Mouse (Mus musculus): ENCODE data around the gene Fuca1. TPM values are rescaled to one million over a fixed set of nuclear protein-coding genes. Genes with fewer than 3 reads are reported as not detected.
"Not testable (repeated sequence)": the region's sequence is repeated elsewhere in the genome, so short reads cannot be mapped to it uniquely, and the experiment has no call there.

Gene Fuca1
- polyA plus RNA-seq, 1 experiment from 2014 or later, result 52.3 TPM

DNA sequence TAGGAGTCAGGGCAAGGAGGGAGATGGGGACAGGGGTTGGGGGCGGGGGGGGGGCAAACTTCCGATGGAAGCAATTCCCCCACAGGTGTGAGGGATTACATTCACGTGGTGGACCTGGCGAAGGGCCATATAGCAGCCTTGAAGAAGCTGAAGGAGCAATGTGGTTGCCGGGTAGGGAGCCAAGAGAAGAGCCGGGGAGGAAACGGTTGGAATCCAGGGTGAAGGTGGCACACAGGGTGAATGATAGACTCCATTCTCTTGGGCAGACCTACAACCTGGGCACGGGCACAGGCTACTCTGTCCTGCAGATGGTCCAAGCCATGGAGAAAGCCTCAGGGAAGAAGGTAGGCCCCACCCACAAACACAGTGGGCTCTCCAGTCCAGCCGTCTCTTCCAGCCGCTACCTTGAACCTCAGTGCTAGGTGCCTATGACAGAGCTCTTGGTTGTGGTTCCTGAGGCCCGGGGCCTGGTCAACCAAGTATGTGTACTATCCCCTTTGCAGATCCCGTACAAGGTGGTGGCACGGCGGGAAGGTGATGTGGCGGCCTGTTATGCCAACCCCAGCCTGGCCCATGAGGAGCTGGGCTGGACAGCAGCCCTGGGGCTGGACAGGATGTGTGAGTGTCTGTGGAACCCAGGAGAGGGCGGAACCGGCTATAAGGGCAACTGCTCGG is 46.7 kb downstream of the Fuca1 start:
- Histone ChIP-seq H3K9me3 (replicated peaks) (no peaks in the 10 kb centered on the region), H3K27me3 (ENCODE audit: low read depth, poor library complexity, severe bottlenecking) (peaks cover 5% of the 10 kb centered on the region; the same call in 1 of the 2 replicates), H3K4me3 (no peak overlapping the region), H3K4me1 (peaks cover 51% of the 10 kb centered on the region), H3K36me3 (peaks cover 64% of the 10 kb centered on the region), H3K27ac (no peak overlapping the region)
- WGBS, result 92% methylated on average over 18 of the region's 18 CpGs
- no peak for DNase-seq (ENCODE audit: low spot score)

DNA sequence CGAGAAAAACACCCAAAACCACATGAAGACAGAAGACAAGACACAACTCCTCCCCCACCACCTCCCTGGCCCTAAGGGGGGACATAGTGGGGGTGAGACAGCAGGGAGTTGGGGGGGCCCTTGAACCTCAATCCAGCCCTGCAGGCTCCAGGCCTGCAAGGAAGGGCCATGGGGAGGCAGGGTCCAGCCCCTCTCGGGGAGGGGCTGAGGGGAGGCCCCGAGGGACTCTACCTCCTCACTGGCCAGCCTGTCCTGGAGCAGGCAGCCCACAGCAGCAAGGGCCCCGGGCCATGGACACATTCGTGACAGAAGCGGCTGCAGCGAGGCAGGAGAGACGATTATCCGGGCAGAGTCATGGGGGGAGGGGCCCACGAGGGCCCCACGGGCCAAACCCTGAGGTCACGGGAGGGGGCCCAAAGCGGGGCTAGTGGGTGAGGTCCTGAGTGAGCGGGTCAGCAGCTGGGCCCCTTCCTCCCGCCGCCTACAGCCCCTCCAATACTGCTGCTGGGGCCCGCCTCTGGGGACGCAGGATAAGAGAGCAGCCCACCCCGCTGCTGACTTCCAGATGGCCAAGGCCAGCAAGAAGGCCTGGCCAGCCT is 47.8 kb downstream of the Fuca1 start:
- 74% methylated on average over 19 of the region's 19 CpGs for WGBS
- Histone ChIP-seq H3K27ac (peak overlapping the region; percentile 58; the same call in 1 of the 2 replicates), H3K27me3 (ENCODE audit: low read depth, poor library complexity, severe bottlenecking) (peaks cover 5% of the 10 kb centered on the region; the same call in 1 of the 2 replicates), H3K4me1 (peaks cover 50% of the 10 kb centered on the region), H3K9me3 (replicated peaks) (no peaks in the 10 kb centered on the region), H3K4me3 (peak overlapping the region; percentile 11; the same call in 1 of the 2 replicates), H3K36me3 (peaks cover 63% of the 10 kb centered on the region)
- DNase-seq (ENCODE audit: low spot score), result no peak

DNA sequence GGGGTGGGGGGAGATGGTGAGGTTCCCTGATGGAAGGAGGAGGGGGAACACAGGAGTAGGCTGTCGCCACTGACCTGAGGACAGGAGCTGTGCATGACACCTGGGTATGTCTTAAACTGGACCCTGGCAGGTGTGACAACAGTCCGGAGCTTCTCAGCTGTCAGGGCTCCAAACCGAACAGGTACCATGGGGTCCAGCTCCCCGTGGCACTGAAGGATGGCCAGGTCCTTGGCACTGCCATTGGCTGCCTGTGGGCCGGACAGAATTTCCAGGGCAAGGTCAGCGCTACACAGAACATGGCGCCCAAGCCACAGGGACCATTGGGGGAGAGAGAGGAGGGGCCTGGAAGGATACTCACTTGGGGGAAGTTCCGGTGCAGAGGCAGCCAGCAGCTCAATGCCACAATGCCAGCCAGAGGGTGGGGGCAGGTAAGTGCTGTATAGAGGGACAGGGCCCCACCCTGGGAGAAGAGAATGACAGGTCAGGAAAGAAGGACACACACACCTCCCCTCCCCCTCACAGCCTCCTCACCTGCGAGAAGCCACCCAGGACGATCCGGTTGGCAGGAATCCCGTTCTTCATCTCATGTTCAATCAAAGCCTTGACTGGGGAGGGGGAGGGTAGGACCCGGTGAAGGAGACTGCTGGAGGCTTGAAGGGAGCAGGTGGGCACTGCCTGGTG is 48.7 kb downstream of the Fuca1 start:
- H3K36me3 ChIP-seq, result peaks cover 65% of the 10 kb centered on the region
- H3K27me3 ChIP-seq (ENCODE audit: low read depth, poor library complexity, severe bottlenecking), result peaks cover 5% of the 10 kb centered on the region; the same call in 1 of the 2 replicates
- H3K4me1 ChIP-seq, result peaks cover 46% of the 10 kb centered on the region
- 0 out of 2 replicates have a peak overlapping the region, but pooled peaks have one; percentile 58 for H3K27ac ChIP-seq
- no peak overlapping the region for H3K4me3 ChIP-seq
- H3K9me3 ChIP-seq (replicated peaks), result no peaks in the 10 kb centered on the region
- WGBS, result 94% methylated on average over 13 of the region's 13 CpGs
- DNase-seq (ENCODE audit: low spot score), result no peak

DNA sequence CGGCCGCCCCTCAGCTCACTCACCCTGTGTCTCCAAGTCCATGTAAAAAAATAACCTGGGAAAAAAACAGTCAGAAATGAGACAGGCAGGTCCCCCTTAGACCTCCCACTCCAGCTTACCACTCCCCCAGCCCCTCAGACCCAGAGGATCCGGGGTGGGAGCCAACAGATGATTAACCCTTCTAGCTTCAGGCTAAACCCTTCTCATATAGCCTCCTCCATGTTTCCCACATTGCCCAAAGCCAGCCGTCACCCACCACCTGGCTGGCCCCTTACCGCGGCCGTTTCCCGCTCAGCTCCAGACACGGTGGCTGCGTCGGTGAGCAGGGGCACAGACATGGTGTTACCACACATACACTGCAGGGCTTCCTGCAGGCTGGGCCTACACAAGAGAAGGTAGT is 50.0 kb downstream of the Fuca1 start:
- peaks cover 34% of the 10 kb centered on the region for H3K4me1 ChIP-seq
- H3K27ac ChIP-seq, result no peak overlapping the region
- 91% methylated on average over 11 of the region's 11 CpGs for WGBS
- peaks cover 71% of the 10 kb centered on the region for H3K36me3 ChIP-seq
- H3K27me3 ChIP-seq (ENCODE audit: low read depth, poor library complexity, severe bottlenecking), result no peaks in the 10 kb centered on the region
- no peak for DNase-seq (ENCODE audit: low spot score)
- no peak overlapping the region for H3K4me3 ChIP-seq
- H3K9me3 ChIP-seq (replicated peaks), result no peaks in the 10 kb centered on the region

DNA sequence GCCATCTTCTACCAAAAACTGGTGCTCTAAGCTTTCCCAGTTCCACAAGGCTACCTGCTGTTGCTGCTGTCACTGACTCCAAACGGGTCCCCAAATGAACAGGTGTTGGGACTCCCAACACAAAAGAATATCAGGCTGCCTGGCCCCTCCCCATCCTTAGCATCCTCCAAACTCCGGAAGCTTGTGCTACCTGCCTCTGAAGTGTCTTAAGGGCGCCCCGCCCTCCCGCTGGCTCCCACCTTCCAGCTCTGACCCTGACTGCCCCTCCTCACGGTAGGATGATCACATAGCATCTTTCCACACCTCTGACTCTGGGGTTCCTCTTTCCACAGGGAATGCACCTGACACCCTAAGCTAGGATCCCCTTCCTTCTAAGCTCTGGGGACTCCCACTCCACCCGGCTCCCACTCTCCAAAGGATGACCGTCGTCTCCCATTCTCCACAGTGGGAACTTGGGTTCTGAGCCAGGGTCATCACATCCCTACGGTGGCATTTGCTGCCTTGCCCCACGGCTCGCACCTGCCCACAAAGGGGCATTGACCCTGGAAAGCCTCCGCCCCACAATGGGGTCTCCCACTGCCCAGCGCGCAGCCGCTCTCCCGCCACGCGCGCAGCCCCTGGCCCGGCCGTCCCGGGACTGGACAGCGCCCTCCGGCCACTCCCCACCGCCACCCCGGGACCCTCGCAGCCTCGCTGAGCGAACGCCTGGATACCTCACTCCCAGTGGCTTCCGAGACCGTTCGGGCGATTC is 51.4 kb downstream of the Fuca1 start:
- H3K27me3 ChIP-seq (ENCODE audit: low read depth, poor library complexity, severe bottlenecking), result no peaks in the 10 kb centered on the region
- H3K4me1 ChIP-seq, result peaks cover 34% of the 10 kb centered on the region
- H3K36me3 ChIP-seq, result peaks cover 71% of the 10 kb centered on the region
- H3K9me3 ChIP-seq (replicated peaks), result no peaks in the 10 kb centered on the region
- H3K4me3 ChIP-seq, result peak overlapping the region; percentile 98
- WGBS, result 1% methylated on average over 35 of the region's 35 CpGs
- H3K27ac ChIP-seq, result peak overlapping the region; percentile 91
- DNase-seq (ENCODE audit: low spot score), result no peak

DNA sequence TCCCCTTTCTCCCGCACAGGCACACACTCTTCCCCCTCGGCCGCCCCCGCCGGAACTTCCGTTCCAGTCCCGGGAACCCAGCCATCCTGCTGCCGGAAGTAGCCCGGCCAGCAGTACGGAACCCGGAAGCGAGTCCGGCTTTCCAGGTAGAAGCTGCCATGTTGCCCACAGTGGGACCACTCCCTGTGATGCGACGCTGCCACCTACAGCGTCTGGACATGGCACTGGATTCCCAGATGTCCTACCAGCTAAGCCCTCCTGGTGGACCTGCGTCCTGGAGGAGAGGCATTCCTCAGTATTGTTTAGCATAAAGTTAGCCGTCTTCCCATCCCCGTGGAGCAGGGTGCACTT is 52.0 kb downstream of the Fuca1 start, which contains the start of gene Lypla2:
Gene Lypla2 (minus strand): TSS at position 71 of the 351 bp plus-strand sequence.
- no peaks in the 10 kb centered on the region for H3K9me3 ChIP-seq (replicated peaks)
- no peaks in the 10 kb centered on the region for H3K27me3 ChIP-seq (ENCODE audit: low read depth, poor library complexity, severe bottlenecking)
- H3K27ac ChIP-seq, result peak within 1 kb of the TSS; percentile 91
- peak; percentile 89 for DNase-seq (ENCODE audit: low spot score)
- H3K36me3 ChIP-seq, result peaks cover 71% of the 10 kb centered on the region
- WGBS, result 2% methylated on average over 19 of the region's 19 CpGs
- peaks cover 34% of the 10 kb centered on the region for H3K4me1 ChIP-seq
- peak within 1 kb of the TSS; percentile 98 for H3K4me3 ChIP-seq

DNA sequence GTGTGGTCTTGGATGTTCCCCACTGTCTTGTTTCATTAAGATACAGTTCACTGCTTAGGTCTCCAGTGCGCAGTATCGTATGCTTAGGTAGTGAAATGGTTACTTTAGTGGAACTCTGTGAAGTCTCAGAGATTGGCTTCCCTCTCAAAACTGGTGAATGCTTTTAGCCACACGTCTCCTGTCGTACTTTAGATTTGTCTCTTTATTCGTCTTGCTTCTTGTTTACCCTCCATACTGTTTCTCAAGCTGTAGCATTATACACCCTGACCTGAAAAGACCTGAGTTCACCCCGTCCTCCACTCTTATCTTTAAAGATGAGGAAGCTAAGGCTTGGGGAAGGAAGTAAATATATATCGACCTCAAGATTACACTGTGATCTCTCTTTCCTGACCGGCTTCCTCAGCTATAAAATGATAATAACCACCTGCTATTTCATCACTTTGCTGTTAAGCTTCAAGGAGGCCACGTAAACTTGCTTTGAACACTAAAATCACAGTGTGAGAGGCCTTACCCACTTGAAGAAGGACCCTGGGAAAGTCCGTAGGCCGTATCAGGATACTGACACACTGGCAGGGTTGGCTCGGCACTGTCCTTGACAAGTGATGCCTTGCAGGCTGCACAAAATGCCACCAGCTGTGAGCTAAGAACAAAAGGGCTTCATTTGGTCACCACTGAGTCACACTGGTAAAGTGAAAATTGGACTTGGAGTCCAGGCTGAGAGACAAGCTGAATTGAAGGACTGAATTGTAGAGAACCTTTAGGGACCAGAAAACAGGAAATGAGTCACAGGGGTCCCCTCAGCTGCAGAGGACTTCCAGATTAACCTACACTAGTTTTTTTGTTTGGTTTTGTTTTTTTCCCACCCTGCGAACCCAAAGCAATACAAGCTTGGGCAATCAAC is 52.6 kb downstream of the Fuca1 start:
- no peaks in the 10 kb centered on the region for H3K27me3 ChIP-seq (ENCODE audit: low read depth, poor library complexity, severe bottlenecking)
- H3K36me3 ChIP-seq, result peaks cover 69% of the 10 kb centered on the region
- DNase-seq (ENCODE audit: low spot score), result no peak
- peak overlapping the region; percentile 98 for H3K4me3 ChIP-seq
- no peaks in the 10 kb centered on the region for H3K9me3 ChIP-seq (replicated peaks)
- peaks cover 33% of the 10 kb centered on the region for H3K4me1 ChIP-seq
- WGBS, result 74% methylated on average over 13 of the region's 13 CpGs
- peak overlapping the region; percentile 91 for H3K27ac ChIP-seq

DNA sequence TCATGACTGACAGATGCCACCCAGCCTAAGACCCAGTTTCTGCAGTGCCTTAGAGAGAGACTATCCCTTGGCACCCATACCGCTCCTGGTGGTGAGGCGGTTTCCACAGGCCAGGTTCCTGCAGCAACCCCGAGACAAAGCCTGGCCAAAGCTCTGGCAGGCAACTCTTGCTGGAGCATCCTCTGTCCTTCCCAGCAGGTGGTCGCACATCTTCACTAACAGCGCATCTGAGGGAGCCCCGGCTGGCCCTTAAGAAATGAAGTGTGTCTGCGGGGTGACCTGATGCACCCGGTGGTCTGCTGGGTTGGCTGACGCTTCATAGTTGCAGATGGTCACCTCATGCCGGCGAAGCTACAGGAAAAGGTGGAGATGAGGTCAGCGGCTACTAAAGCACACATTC is 55.6 kb downstream of the Fuca1 start:
- H3K4me1 ChIP-seq, result peaks cover 19% of the 10 kb centered on the region
- H3K9me3 ChIP-seq (replicated peaks), result no peaks in the 10 kb centered on the region
- no peaks in the 10 kb centered on the region for H3K27me3 ChIP-seq (ENCODE audit: low read depth, poor library complexity, severe bottlenecking)
- no peak for DNase-seq (ENCODE audit: low spot score)
- peaks cover 65% of the 10 kb centered on the region for H3K36me3 ChIP-seq
- no peak overlapping the region for H3K4me3 ChIP-seq
- 93% methylated on average over 12 of the region's 12 CpGs for WGBS
- H3K27ac ChIP-seq, result no peak overlapping the region

DNA sequence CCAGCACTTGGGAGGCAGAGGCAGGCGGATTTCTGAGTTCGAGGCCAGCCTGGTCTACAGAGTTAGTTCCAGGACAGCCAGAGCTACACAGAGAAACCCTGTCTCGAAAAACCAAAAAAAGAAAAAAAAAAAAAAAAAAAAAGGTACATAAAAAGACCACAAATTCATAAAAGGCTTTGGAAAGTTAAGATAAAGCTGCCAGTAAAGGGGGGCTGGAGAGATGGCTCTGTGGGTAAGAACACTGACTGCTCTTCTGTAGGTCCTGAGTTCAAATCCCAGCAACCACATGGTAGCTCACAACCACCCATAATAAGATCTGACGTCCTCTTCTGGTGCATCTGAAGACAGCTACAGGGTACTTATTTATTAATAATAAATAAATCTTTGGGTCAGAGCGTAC is 59.7 kb downstream of the Fuca1 start:
- H3K36me3 ChIP-seq, result peaks cover 93% of the 10 kb centered on the region
- not testable (repeated sequence) for H3K4me3 ChIP-seq; H3K4me1 ChIP-seq; H3K27me3 ChIP-seq (ENCODE audit: low read depth, poor library complexity, severe bottlenecking); H3K27ac ChIP-seq; DNase-seq (ENCODE audit: low spot score); H3K9me3 ChIP-seq (replicated peaks)
- WGBS, result 94% methylated on average over 5 of the region's 5 CpGs

DNA sequence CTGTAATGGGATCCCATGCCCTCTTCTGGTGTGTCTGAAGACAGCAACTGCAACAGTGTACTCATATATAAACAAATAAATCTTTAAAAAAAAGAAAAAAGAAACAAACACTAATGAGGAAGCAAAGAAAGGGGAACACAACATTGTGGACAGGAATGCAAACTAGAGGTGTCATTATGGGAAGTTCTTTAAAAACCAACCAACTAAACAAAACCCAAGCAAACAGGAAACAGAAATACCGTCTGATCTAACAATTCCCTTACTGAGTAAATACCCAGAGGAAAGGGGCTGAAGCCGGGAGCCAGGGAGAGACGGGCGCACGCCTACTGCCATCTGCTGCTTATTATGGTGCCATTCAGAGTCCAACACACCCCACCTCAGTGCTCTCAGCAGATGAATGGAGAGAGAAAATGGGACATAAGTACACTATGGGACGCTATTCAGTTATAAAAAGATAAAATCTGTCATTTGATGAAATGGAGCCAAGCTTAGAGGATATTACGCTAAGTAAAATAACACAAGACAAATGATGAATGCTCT is 61.1 kb downstream of the Fuca1 start:
- Histone ChIP-seq H3K36me3 (peaks cover 85% of the 10 kb centered on the region), H3K9me3 (replicated peaks) (no peaks in the 10 kb centered on the region), H3K27me3 (ENCODE audit: low read depth, poor library complexity, severe bottlenecking) (no peaks in the 10 kb centered on the region), H3K4me3 (no peak overlapping the region), H3K27ac (no peak overlapping the region), H3K4me1 (peaks cover 9% of the 10 kb centered on the region)
- 86% methylated on average over 7 of the region's 7 CpGs for WGBS
- no peak for DNase-seq (ENCODE audit: low spot score)

DNA sequence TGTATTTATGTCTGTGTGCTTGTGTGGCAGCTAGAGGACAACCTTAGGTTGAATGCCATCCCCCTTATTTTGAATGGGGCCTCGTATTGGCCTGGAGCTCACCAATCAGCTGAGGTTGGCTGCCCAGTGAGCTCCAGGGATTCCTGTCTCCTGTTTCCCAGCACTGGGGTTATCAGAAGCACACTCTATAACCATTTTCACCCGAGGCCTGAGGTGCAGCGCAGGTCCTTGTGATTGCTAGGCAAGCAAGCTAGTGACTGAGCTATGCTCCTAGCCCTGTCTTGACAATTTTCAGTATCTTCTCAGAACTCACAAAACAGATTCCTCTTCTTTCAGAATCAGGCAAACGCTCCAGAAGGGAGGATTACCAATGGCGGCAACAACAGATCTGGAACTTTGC is 64.0 kb downstream of the Fuca1 start:
- Histone ChIP-seq H3K4me3 (no peak overlapping the region), H3K9me3 (replicated peaks) (no peaks in the 10 kb centered on the region), H3K27ac (no peak overlapping the region), H3K4me1 (peaks cover 23% of the 10 kb centered on the region), H3K27me3 (ENCODE audit: low read depth, poor library complexity, severe bottlenecking) (no peaks in the 10 kb centered on the region), H3K36me3 (peaks cover 59% of the 10 kb centered on the region)
- WGBS, result 90% methylated on average over 5 of the region's 5 CpGs
- DNase-seq (ENCODE audit: low spot score), result no peak

DNA sequence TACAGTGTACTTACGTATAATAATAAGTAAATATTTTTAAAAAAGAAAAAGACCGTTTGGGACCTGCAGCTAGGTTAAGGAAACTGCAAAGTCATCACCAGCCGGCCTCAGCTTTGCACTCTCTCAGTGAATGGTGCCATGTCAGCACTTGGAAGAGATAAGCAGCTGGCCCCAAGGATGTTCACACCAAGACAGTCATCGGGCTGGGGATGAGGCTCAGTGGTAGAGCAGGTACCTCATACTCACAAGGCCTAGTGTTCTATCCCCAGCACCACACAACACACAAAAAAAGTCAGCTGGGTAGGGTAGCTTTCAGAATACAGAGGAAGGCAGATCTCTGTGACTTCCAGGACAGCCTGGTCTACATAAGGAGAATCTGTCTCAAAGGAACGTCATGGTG is 64.7 kb downstream of the Fuca1 start:
- peaks cover 56% of the 10 kb centered on the region for H3K36me3 ChIP-seq
- no peak overlapping the region for H3K27ac ChIP-seq
- peaks cover 23% of the 10 kb centered on the region for H3K4me1 ChIP-seq
- no peak overlapping the region for H3K4me3 ChIP-seq
- H3K9me3 ChIP-seq (replicated peaks), result no peaks in the 10 kb centered on the region
- DNase-seq (ENCODE audit: low spot score), result no peak
- H3K27me3 ChIP-seq (ENCODE audit: low read depth, poor library complexity, severe bottlenecking), result no peaks in the 10 kb centered on the region
- WGBS, result 96% methylated on average over 5 of the region's 5 CpGs

Data from limb, embryonic 10.5 days (tissue).